Mouse (Mus musculus): ENCODE measurements around the gene Tmcc2.

Tmcc2 gene

GRCm38 (mm10) chr1:132311174-132311859 lies 79.8 kb downstream of the Tmcc2 start:
- no peak for DNase-seq

- no peak for DNase-seq
Observed at GRCm38 (mm10) chr1:132310754-132311153, 80.3 kb downstream of the Tmcc2 start.

- DNase-seq = no peak
Observed at GRCm38 (mm10) chr1:132308674-132309073, 82.4 kb downstream of the Tmcc2 start.

GRCm38 (mm10) chr1:132307962-132308361 lies 83.1 kb downstream of the Tmcc2 start:
- no peak for DNase-seq

- DNase-seq = no peak
Observed at GRCm38 (mm10) chr1:132306808-132307207, 84.3 kb downstream of the Tmcc2 start.

All from lung, postnatal 10 days (tissue).